Mouse (Mus musculus) ovary, postnatal 14 days (tissue): ENCODE results near the gene Fgr.
"Not testable (repeated sequence)": the region's sequence is repeated elsewhere in the genome, so short reads cannot be mapped to it uniquely, and the experiment has no call there.

Experiments
- DNase-seq: peaks from one replicate; pipeline ENCODE4 v3.0.0; 2022; ENCODE audit warnings: low spot score

The Fgr gene

GRCm38 (mm10) chr4:132973814-132974398, at the start of gene Fgr:
Gene Fgr (plus strand): TSS chr4:132974095.
- DNase-seq: no peak

- DNase-seq: not testable (repeated sequence)
These were observed 47.4 kb upstream of the Fgr start for GRCm38 (mm10) chr4:132926520-132926919.

- DNase-seq: peak; percentile 41
These were observed 43.1 kb upstream of the Fgr start for GRCm38 (mm10) chr4:132930784-132931183.

DNA sequence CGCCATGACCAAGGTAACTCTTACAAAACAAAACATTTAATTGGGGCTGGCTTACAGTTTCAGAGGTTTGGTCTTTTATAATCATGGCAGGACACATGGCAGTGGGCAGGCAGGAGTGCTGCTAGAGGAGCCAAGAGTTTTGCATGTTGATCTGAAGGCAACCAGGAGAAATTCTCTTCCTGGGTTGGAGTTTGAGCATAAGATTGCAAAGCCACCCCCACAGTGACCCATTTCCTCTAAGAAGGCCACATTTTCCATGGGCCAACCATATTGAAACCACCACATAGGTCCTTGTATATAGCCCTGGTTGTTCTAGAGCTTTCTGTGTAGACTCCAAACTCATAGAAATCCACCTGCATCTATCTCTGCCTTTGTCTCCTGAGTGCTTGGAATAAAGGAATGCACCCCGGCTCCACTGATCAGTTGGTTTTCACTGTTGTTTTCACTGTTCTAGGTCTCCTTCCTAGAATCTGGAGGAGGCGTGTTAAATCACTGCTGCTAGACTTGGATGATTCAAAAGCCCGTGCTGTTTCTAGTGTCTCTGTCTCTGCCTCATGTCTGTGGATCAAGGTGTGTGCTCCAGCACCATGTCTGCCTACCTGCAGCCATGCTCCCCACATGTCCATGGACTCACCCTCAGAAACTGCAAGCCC, 41.0 kb upstream of the Fgr start:
- DNase-seq: no peak

DNA sequence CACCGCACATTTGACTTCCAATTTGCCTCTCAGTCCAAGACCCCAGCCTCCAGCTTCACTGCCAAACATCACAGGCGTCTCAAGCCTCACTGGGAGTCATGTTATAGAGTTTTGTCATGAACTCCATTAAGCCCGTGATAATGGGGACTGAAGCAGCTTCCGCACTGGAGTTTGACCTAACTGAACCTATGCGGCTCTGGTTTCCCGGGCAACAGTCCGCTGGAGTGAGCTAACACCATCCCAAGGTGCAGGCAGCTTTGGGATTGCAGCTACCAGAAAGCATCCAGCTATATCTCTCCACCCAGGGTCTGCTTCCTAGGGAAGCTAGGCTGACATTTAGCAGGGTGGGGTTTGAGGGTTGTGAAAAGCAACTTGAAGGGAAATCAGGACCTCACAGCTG, 39.3 kb upstream of the Fgr start:
- DNase-seq: no peak

DNA sequence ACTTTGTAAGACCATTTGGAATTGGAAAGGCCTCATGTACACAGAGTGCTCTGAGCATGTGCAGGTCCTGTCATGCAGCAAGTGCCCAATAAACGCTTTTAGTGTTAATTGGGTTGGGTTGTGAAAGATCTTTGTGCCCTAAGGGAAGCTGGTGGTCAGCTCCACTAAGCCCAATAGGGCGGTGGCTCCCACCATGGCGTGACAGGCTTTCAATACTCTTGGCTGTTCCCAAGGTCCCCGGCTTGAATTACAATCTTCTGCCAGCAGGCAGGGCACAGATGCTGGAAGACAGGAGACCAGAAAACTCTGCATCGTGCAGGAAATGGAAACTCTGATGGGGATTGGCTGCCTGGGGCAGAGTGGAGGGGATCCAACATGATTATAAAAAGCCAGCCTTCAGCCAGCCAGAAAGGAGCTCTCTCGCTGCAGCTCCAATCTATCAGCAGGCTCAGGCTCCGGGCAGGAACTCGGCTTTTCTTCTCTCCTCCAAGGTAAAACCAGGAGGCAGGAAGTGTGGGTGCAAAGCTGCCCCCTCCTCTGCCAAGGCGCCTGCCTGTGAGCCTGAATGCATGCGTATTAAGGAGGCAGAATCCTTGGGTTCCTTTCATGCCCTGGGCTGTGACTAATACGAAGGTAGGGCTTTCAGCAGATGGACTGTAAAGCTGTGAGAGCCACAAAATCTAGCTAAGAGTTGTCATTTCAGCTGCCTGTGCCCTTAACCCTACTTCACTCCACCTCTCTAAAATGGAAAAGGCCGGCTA, 35.5 kb upstream of the Fgr start:
- DNase-seq: no peak

- DNase-seq: peak; percentile 72
These were observed 34.3 kb upstream of the Fgr start for GRCm38 (mm10) chr4:132939421-132940127.

GRCm38 (mm10) chr4:132941012-132941729, 32.7 kb upstream of the Fgr start:
- no peak for DNase-seq

GRCm38 (mm10) chr4:132943088-132943487, 30.8 kb upstream of the Fgr start:
- no peak for DNase-seq

GRCm38 (mm10) chr4:132944106-132944505, 29.8 kb upstream of the Fgr start:
- no peak for DNase-seq

GRCm38 (mm10) chr4:132944776-132945175, 29.1 kb upstream of the Fgr start:
- DNase-seq: no peak

- DNase-seq: peak; percentile 90
These were observed 28.4 kb upstream of the Fgr start for GRCm38 (mm10) chr4:132945261-132946046.

DNA sequence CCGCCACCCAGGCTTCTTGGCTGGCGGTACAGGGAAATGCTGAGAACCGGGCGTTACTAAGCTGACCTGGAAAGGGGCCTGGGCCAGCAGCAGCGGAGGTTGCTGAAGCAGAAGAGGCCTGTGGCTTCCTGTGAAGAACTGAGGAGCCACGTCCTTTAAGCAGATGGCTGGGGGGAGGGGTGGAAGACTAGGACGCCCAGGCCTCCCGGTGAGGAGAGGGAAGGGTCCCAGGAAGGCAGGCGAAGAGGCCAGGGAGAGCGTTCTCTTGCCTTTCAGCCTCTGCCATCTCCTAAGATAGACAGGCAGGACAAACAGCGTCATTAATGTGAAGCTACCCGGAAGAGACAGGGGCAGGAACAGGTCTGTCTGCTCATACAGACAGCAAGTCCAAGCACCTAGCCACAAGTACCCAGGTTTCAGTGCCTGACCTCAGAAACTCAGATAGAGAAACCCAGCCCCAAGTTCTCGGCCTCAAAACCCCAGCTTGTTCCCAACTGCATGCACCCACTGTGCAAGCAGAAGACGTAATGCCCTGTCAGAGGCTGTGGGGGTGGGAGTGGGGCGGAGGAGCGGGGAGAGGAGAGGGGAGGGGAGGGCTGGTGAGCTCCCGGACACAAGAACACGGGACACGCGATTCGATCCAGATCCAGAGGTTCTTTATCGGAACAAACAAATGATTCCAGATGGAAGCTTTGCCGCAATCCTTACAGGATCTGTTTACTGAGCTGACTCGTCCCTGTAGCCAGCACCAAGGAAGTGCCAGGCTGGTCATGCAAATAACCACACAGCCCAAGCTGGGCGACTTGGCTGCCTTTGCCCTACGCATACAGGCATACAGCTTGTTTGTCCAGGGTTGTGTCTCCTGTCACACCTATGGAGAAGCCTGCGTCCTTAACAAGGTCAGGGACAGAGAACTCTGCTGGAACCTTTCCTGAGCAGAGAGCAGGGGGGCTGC, 27.6 kb upstream of the Fgr start:
- peak; percentile 38 for DNase-seq

- no peak for DNase-seq
These were observed 23.9 kb upstream of the Fgr start for GRCm38 (mm10) chr4:132949882-132950532.

GRCm38 (mm10) chr4:132950999-132951398, 22.9 kb upstream of the Fgr start:
- no peak for DNase-seq

- DNase-seq: no peak
These were observed 19.1 kb upstream of the Fgr start for GRCm38 (mm10) chr4:132954530-132955394.

DNA sequence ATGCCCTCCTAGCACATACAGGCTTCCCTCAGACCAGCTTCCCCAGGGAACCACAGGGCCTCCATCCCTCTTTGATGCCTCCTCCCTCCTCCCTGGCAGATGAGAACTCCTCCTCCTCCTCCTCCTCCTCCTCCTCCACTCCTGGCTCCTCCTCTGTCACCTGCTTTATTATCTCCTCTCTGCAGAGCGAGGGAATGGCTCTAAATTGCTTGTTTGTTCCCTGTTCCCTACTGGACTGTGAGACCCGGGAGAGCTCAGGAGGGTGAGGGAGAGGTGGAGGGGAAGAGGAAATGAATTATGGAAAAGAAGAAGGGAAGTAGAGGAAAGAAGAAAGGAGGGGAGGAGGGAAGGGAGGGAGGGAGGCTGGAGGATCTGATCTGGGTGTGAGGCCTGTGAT, 18.5 kb upstream of the Fgr start:
- no peak for DNase-seq
